Mouse (Mus musculus) effector memory CD4-positive, alpha-beta T cell, adult 7 months (primary cell): ENCODE data around the gene Yipf4. TPM values are rescaled to one million over a fixed set of nuclear protein-coding genes. Genes with fewer than 3 reads are reported as not detected.

Source experiments
- polyA plus RNA-seq: library from polyadenylated mRNA; unstranded; fragments of 100-300 nt; shearing (Covaris generic); gene quantifications from one replicate; pipeline ENCODE4 v1.2.1, GENCODE M21; 2017

The Yipf4 gene
- polyA plus RNA-seq, result 125 TPM

DNA sequence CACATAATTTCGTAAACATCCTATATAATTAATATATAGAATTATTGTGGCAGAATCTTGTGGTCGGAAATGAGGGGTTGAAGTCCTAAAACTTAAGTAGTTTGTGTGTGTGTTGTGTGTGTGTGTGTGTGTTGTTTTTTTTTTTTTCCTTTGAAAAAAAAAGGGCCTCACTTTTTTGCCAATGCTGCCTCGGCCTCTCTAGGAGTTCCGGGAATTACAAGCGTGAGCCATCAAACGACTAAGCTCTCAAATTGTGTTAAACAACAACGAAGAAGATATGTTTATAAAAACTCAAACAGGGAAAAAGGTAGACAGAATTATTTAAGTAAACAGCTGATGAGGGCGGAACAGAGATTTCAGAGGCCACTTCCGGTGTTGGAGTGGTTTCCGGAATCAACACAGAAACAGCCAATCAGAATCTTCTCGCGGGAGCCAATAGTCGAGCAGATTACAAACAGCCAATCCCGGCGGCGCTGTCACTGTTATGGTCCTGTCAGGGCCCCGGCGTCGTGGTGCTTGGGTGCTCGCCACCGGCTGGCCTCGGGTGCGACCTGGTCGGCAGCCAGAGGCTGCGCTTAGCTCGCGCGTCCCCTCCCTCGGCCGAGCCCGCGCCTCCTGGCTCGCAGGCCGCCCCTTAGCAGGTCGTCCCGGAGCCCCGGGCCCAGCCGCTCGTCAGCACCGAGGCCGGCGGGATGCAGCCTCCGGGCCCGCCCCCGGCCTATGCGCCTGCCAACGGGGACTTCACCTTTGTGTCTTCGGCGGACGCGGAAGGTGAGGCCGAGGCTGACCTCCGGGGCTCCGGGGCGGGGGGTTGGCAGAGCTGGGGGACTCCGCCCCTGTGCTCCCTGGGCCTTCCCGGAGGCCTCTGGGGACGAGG lies at the start of gene Yipf4:
Yipf4 (plus strand) TSS at position 470 of the 877 bp plus-strand sequence.

GRCm38 (mm10) chr17:74458711-74459408 lies 30.4 kb upstream of the Yipf4 start, which contains the start of gene Nlrc4:
Gene Nlrc4, minus strand, starts transcription at chr17:74459142.

DNA sequence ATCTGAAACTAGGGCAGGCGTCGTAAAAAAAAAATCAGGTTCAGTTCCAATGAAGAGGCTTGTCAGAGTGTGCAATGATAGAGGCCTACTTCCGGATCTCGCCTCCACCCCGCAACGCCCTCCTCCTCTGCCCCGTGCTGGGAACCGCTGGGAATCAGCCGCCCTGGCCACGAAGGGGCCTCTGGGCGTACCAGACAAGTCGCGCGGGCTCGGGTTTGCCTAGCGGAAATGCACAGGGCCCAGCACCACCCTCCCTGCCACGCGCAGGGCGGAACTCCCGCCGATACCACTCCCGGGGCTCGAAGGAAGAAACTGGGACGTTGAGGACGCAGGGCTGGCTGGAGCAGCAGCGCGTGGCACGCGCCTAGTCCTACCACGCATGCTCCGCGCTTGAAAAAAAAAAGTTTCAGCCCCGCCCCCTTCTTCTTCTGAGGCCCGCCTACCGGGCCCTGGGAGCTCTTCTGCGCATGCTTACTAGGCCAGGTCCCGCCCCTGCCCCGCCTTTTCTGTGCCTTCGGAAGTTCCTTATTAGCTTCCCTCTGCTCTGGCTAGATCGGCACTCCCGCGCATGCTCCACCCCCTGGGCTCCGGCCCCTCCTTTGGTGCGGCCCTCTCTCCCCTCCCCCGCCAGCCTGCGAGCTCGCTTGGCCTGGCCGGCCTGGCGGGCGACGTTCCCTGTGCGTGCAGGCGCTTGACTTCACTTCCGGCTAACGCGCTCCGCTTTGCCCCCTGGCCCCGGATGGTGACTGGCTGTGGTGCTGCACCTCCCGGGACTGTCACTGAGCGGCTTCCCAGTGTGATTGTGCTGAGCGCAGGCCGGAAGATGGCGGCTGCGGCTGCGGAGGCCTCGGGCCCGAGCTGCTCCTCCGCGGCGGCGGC lies 38.7 kb downstream of the Yipf4 start, which contains the start of gene Birc6:
Birc6 (plus strand) TSS at position 567 of the 879 bp plus-strand sequence.

Other genes starting within 250 kb of the Yipf4 start
- gene Memo1, start 194.0 kb upstream of the Yipf4 start, polyA plus RNA-seq, result 33.7 TPM
- gene Dpy30, start 165.5 kb upstream of the Yipf4 start, polyA plus RNA-seq, result 58.8 TPM
- 22.7 TPM for gene Spast, start 150.5 kb upstream of the Yipf4 start, polyA plus RNA-seq
- 22.3 TPM for gene Slc30a6, start 93.9 kb upstream of the Yipf4 start, polyA plus RNA-seq
- 3.3 TPM for gene Nlrc4, start 30.4 kb upstream of the Yipf4 start, polyA plus RNA-seq
- 53.0 TPM for gene Birc6, start 38.8 kb downstream of the Yipf4 start, polyA plus RNA-seq
- 19.7 TPM for gene Ttc27, start 228.2 kb downstream of the Yipf4 start, polyA plus RNA-seq